Mouse (Mus musculus) adrenal gland, adult 18-20 months (tissue): ENCODE results near the gene Chrne. TPM values are rescaled to one million over a fixed set of nuclear protein-coding genes. Genes with fewer than 3 reads are reported as not detected.

Source experiments
- DNase-seq, 2 experiments: peaks; one replicate each; pipeline ENCODE4 v3.0.0; 2021 to 2022; ENCODE audit warnings: low spot score in 2 of 2
- total RNA-seq, 2 experiments: library from RNA; stranded (reverse); gene quantifications; 1 replicate in 1 of 2; 2 replicates in 1 of 2; pipeline ENCODE4 v1.2.3; 2021

Chrne gene
- total RNA-seq, 2 experiments from 2014 or later, result 0.38 TPM; not detected in 1

DNA sequence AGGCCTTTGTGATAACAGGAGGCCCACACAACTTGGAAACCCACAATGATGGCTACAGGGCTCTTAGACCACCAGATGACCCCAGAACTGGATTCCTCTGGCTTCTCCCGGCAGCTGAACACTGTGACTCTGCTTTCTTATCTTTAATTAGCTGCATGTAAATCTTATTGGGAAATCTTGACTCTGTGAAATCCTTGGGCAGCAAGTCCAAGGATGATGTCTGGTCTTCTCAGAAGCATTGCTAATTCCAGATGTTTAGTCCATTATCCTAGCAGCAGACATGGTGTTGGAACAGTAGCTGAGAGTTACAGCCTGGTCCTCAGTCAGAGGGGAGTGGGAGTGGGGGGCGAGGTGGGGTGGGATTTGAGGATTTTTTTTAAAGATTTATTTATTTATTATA lies 9.4 kb upstream of the Chrne start:
- DNase-seq, result no peak

DNA sequence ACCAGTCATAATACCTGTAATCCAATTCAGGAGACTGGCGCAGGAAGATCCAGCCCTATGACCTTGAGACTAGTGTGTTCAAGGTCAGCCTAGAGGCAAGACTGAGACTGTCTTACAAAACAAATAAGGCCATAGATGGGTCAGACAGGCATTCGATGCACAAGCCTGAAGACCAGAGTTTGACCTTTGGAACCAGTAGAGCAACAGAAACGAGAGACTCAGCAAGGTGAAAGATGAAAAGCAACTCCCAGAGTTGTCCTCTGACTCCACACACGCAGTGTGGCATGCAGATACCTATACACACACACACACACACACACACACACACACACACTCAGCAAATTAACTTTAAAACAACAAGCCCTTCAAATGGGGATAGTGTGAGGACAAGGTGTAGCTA lies 7.9 kb upstream of the Chrne start:
- no peak for DNase-seq

- peak in 1 of 2 experiments; percentile 58 for DNase-seq
These were observed 6.5 kb upstream of the Chrne start for GRCm38 (mm10) chr11:70625473-70625872.

DNA sequence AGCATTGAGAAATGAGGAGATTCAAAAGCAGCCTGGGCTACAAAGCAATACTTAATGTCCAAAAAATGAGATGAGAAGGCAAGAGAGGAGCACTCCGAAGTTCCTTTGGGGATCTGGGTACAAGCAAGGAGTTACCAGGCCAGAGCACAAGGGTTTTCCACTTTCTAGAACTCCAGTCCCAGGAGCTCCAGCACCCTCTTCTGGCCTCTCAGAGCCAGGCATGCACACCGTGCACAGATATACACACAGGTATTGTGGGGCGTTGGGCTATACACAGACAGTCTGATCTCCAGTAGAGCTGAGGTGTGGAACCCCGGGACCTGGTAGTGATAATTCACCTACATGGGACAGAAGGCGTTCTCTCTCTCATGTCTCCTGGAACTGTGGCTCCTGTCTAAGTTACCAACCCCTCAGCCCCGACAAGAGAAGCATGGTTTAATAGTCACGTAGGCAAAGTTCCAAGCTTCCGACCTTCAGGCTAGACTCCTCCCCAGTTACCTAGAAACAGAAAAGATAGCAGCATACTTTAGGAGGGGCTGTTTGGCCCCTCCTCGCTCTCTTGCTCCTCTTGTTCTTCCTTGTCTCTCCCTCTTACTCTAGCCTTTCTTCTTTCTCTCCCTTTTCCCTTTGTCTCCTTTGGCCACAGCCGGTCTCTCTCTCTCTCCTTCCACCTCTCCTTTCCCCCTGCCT lies 4.2 kb upstream of the Chrne start:
- DNase-seq, result no peak

DNA sequence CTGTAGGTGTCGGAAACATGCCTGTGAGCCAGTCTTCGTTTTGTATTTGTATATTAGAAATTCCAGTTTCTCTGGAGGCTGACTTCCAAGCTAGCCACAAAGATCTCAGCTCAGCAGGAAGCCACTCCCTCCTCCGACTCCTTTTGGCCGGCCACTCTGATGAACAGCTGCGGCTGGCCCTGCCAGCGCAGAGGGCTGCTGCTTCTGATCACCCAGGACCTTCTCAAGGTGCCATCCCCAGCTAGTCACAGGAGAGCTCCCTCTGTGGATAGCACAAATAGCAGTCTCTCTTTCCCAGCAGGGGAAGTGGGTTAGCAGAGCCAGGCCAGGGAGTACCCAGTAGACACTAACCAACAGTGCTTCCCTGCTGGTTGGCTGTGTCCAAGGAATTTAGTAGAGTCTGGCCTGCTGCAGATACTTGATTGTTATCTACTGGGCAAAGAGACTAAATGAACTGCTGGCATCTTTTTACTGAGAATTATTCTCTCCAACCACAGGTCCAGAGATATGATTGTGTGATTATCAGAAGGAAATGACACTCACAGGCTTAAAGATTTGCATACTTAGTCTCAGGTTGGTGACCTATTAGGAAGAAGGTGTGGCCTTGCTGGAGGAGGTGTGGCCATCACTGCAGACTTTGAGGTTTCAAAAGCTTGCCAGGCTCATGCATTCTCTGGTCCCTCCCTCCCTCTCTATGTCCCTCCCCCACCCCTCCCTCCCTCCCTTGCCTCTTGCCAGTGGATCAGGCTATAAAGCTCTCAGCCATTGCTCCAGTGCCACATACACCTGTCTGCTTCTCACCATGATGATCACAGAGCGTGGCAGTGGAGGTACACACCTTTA lies 3.2 kb upstream of the Chrne start:
- no peak for DNase-seq

- no peak for DNase-seq
These were observed 3.4 kb downstream of the Chrne start, which contains the start of gene 4930544D05Rik for GRCm38 (mm10) chr11:70615516-70616093. Gene 4930544D05Rik, plus strand, starts transcription at chr11:70615848.

- peak; percentile 52 to 56 for DNase-seq
These were observed 3.9 kb downstream of the Chrne start for GRCm38 (mm10) chr11:70615074-70615473.

DNA sequence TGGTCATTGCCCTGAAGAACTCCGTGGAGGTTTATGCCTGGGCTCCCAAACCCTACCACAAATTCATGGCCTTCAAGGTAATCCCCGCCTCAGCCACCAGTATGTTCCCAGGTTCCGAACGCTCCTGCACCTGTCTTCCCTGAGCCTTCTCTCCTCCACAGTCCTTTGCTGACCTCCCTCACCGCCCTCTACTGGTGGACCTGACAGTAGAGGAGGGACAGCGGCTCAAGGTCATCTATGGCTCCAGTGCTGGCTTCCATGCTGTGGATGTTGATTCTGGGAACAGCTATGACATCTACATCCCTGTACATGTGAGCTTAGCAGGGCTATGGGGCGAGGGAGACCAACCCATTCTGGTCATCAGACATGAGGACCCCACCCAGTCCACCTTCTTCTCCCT lies 6.5 kb downstream of the Chrne start:
- DNase-seq, result no peak

- DNase-seq, result no peak
These were observed 8.3 kb downstream of the Chrne start for GRCm38 (mm10) chr11:70610752-70611151.

DNA sequence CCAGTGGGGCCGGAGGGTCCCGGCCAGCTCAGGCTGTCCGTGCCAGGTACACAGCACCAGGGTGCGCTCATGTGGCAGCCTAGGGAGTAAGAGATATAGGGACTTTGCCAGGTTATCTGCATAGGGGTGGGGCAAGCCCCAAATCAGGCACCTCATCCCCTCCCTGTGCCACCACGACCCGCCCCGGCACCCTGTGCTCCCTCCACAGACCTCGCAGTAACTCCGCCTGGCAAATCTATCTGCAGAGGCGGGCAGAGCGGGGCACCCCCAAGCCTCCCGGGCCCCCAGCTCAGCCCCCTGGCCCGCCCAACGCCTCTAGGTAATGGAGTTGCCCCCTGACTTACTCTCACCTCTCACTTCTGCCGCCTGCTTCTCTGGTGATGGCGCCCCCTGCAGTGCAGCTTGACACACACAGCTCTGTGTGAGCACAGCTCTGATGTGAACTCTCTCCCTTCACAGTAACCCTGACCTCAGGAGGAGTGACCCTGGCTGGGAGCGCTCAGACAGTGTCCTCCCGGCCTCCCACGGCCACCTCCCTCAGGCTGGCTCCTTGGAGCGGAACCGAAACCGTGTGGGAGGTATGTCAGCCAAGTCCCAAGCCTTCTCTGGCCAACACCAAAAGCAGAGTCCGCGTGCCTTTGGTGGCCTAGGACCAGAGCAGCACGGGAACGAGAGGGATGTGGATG lies 10.5 kb downstream of the Chrne start:
- DNase-seq, result no peak

- DNase-seq, result no peak
These were observed 11.4 kb downstream of the Chrne start for GRCm38 (mm10) chr11:70607611-70608010.

- no peak for DNase-seq
These were observed 12.3 kb downstream of the Chrne start for GRCm38 (mm10) chr11:70606717-70607116.

GRCm38 (mm10) chr11:70605024-70605566 lies 13.9 kb downstream of the Chrne start:
- peak; percentile 70 to 80 for DNase-seq

GRCm38 (mm10) chr11:70598451-70598953 lies 20.5 kb downstream of the Chrne start:
- no peak for DNase-seq

DNA sequence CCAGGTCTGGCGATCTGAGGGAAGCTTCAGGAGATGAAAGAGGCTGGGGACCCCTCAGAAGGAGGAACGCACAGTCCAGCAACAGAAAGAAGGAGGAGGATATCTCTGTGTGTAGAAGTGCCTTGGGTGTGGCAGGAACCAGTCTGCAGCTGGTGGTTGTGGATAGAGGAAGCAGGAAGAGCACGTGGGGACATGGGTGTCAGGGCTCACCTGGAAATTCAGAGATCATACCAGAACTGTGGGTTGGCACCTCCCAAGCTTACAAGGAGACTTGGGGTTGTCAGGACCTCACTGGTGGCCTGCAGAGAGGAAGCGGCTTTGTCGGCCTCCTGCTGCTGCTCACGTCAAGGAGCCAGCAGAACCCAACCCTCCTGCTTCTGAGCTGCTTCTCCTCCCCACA lies 21.7 kb downstream of the Chrne start:
- no peak for DNase-seq

DNA sequence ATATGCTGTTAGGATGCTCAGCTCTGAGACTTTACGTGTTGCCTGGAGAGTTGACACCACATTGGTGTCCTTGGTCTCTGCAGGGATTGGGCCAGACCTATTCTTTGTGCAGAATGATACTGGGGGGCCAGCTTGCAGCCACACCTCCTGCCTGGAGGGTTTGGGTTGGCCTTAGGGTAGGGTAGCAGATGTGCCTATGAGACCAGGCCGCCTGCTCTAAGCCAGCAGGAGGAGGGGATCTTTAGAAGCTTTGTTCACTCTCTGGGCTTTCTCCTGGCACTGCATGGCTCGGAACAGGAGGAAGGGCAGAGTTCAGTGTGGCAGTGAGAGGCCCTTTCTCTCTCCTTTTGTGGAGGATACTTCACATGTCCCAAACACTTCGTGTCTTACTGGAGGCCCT lies 22.9 kb downstream of the Chrne start:
- DNase-seq, result no peak

- DNase-seq, result no peak
These were observed 23.4 kb downstream of the Chrne start for GRCm38 (mm10) chr11:70595638-70596037.

DNA sequence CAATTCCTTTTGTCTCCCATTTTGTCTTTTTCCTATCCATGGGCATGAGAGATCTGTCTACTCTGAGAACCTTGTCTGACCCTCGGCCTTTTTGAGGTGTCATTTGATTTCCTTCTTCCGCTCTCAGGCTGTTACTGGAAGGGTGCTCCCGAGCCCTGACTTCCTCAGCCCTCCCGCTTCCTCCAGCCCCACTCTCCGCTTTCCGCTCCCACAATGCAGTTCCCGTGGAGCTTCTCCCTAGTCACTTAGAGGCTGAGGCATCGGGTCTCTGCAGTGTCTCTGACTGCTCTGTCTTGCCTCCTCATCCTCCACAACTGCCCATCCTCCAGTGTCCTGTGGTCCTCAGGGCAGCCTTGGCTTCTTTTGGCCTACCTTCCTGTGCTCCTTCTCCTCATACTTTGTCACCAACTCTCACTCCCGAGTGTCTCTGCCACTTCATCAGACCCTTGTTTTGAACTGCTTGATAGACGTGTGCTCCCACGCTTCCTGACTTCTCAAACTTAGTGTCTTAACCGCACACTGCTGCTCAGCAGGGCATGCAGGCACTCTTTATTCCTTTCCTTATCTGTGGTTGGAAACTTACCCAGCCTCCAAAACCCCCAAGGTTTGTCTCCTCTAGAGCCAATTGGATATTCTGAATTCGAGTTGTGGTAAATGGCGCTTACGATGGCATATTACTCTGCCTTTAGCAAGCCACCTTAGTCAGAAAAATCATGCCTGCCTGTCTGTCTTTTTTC lies 24.6 kb downstream of the Chrne start:
- DNase-seq, result no peak

DNA sequence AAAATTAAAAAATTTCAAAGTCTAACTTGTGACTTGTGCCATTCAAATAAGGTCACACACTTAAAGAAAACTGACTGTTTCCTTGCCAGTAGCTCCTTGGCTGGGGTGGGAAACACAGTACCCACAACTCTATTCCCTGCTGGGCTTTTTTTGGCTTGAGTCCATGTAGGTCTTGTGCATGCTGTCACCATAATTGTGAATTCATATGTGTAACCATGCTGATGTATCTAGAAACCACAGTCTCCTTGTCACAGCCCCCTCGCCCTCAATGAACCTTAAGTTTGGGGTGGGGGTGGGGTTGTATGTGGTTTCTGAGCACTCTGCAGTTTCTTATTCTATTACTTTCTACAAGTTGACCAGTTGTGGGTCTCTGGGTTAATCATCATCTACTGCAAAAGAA lies 27.3 kb downstream of the Chrne start:
- no peak for DNase-seq

- DNase-seq, result no peak
These were observed 32.1 kb downstream of the Chrne start for GRCm38 (mm10) chr11:70586954-70587353.
